Mouse (Mus musculus): ENCODE results near the gene Gja5.
"Not testable (repeated sequence)": the region's sequence is repeated elsewhere in the genome, so short reads cannot be mapped to it uniquely, and the experiment has no call there.

Gene Gja5

DNA sequence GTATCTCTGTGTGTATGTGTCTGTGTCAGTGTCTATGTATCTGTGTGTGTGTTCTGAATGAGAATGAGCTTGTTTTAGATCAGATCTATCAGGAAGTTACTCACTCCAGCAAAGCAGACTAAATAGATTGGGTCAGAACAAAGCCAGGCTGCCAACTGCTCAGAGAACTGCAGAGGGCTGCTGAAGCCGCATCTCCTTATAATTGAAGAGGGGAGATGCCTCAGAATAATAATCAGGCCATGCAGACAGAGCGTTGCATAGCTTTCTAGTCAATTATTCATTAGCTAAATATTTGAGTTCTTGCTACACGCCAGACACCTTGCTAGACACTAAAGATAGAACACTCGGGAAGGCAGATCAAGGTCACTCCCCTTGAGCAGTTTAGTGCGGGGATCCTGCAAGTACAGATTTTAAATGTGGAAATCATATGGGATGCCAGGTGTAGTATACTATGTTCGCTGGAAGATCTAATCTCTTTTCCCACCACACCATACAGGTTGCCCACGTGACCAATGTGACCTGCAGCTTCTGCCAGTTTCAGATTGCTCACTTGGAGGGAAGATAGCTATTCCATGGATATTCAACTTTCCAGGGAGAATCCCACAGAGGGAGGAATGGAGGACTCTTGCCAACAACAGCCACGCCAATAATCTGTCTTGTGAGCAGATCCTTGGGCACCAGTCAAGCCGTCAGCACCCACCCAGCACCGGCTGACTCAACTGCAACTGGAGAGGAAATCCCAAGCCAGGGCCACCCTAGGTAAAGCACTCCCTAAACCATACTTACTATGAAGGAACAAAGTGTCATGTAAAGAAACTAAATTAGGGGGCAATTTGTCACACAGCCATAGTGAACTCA is 196.5 kb downstream of the Gja5 start:
- no peak for DNase-seq (ENCODE audit: low read depth, low spot score)

DNA sequence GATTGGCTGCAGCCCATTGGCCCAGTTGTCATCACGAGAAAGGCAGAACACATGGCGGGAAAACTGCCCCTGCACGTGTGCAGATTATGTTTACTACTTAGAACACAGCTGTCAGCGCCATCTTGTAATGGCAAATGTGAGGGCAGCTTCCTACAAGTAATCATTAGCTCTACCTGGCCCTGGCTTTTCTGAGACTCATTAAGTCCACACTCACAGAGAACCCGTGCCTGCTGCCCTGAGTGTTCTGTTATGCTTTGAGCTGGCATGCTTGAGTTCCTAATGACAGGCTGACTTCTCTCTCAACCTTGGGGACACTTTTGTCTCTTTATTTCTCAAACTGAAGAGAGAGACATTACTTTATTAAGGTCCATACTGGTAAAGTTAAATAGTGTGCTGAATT is 199.5 kb downstream of the Gja5 start:
- not testable (repeated sequence) for DNase-seq (ENCODE audit: low read depth, low spot score)

DNA sequence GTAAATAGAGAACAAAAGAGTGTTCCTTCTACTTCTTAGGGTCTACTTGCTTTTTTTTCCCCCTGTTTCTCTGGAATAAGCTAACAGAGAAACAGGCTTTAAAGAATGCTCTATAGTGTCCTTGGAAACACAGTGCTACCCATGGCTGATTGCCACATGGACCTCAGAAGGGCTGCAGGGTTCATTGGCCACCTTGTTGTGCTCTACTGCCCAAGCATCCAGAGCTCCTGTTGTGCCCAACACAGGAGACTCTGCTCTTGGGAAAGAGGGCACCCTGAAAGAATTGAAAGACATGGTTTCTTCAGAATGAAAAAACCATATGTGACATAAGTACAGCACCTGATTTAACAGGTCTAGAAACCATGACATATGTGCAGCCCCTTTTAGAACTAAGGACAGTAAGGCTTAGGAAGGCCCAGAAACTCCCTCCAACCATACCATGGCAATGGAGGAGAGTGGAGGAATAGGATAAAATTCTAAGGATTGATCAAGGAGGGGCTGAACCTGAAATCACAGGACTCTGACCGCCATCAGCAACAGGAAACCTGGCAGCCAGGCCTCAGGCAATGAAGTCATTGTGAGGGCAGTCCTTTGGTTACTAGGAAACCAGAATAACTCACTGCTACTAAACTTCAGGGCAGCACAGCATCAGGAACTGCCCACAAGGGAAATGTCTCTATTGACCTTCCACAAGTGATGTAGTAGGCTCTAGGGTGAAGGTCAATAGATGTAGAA is 200.4 kb downstream of the Gja5 start:
- no peak for DNase-seq (ENCODE audit: low read depth, low spot score)

DNA sequence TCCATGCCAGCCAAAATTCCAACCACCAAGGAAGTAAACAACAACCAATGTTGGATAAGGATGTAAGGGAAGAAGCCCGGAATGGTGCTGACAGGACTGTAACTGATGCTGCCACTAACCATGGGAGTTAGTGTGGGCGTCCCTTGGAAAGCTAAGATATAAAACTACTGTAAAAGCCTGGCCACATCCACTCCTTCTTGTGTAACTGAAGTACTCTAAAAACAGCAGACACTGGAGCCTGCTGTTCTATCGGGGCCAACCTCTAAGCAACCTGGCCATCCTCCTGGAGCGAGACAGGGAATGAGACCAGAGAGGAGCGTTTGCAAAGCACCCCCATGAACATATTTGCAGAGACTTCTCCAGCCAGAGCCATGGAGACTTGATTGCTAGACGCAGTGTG is 213.0 kb downstream of the Gja5 start:
- no peak for DNase-seq (ENCODE audit: low read depth, low spot score)

DNA sequence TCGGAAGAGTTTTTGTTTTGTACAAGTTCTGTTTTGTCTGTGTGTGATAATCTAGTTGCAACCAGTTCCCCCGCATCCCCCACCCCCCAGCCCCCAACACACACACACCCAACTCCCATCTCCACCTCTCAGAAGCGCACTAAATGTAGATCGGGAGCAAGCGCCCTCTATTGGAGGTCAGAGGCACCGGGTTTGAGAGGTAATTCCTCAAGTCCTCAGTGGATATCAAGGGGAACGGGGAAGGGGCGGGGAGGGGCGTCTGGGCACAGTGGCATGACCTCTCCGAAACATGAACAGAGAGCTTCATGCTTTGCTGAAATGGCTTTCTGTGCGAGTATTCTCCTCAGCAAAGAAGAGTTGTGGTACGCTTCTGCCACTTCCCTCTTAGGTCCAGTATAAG is 213.8 kb downstream of the Gja5 start:
- DNase-seq (ENCODE audit: low read depth, low spot score): no peak

DNA sequence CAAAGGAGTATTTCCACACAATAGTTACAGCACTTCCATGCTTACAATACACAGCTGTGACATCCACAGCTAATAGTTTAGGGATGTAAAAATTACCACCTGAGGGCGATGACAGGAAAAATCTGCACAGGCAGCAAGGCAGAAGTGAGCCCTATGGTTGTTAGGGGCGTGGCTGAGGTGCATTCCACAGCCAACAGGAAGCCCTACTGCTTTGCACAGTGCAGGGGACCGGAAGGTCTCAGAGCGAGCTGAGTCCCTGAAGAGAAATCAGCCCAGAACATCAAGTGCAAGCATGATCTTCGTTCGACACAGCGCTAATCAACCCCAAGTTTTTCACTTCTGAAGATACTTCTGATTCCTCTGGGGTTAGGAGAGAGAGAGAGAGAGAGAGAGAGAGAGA is 219.7 kb downstream of the Gja5 start:
- DNase-seq (ENCODE audit: low read depth, low spot score): no peak

Data from skeletal muscle tissue, adult 2 months (tissue).